Mouse (Mus musculus) neural tube, embryonic 10.5 days (tissue): ENCODE results near the gene Ttc34.

Source experiments
- DNase-seq: peaks from one replicate; pipeline ENCODE4 v3.0.0-alpha.2; 2017; ENCODE audit warnings: low spot score; ENCODE audit errors: extremely low spot score

Gene Ttc34

DNA sequence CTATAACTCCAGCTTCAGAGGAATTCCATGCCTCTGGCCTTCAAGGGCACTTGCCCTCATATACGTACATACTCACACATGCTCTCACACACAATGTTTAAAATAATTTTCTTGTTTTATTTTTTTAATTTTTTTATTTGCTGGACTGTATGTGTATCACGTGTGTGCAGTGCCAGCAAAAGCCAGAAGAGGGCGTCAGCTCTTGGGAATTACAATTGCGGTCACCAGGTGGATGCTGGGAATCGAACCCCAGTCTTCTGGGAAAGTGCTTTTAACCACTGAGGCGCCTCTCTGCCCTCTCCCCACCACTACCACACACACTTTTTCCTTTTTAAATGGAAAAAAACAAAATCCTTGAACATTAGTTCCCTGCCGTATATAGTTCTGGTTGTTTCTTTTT lies 19.6 kb downstream of the Ttc34 start:
- no peak for DNase-seq

DNA sequence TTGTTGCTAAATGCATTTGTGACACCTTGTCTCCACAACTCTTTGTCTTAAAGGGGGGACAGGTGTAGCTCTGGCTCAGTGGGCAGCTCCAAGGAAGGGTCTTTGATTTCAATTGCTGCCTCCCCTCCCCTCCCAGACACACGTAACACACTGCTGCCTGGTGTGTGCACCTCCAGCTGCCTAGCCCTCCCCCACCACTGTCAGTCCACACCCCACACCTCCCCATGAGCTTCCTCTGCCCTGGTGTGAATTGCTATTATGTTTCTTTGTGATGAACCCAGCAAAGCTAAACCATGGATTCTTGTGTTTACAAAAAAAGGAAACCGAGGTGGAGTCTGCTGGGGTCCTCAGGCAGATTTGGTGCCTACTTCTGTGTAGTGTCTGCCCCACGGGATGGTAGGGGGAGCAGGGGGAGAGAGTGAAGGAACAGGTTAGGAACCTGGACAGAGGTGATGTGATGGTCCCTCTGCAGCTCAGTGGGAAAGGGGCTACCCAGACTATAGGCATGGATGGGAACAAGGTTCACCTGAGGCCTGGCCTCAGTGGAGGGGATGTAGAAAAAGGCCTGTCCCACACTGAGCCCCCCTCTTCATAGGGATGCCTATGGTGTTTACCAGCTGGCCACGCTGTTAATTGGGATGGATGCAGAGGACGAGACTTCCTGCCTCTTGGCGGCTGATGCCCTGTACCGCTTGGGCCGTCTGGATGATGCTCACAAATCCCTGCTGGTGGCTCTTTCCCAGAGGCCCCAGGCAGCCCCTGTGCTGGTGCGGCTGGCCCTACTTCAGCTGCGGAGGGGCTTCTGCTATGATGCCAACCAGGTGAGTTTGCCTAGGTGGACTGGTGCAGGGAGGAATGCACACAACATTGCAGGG lies 20.3 kb downstream of the Ttc34 start:
- no peak for DNase-seq

DNA sequence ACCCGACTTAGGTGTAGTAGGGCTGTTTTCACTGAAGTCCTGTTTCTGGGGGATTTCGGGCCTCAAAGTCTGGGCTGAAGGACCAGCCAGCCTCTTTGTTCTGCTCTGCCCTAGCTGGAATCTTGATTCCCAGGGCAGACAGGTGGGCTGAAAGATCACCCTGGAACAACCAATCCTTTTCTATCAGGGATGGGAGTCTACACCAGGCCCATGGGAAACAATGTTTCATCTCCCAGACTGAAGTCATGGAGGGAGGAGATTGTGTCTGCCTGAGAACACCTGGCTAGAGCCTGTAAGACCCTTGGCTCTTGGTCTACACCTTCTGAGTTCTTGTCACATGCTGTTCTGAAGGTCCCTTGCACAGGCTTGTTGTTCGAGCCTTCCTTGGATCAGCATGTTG lies 21.3 kb downstream of the Ttc34 start:
- no peak for DNase-seq

DNA sequence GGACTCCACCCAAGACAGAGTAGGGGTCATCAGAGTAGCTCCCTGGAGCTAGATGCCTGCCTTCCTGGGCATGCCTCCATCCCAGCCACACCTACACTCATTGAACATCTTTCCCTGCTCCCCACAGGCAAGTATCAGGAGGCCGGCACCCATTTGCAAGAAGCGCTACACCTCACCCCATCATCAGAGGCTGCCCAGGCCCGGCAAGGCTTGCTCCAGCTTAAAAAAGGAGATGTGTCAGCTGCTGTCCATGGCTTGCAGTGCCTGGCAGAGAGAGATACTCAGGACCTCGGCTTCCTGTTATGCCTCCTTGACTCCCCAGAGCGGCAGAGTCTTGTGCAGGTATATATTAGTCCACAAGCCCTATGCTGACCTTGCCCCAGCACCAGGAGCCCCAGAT lies 24.7 kb downstream of the Ttc34 start:
- no peak for DNase-seq

DNA sequence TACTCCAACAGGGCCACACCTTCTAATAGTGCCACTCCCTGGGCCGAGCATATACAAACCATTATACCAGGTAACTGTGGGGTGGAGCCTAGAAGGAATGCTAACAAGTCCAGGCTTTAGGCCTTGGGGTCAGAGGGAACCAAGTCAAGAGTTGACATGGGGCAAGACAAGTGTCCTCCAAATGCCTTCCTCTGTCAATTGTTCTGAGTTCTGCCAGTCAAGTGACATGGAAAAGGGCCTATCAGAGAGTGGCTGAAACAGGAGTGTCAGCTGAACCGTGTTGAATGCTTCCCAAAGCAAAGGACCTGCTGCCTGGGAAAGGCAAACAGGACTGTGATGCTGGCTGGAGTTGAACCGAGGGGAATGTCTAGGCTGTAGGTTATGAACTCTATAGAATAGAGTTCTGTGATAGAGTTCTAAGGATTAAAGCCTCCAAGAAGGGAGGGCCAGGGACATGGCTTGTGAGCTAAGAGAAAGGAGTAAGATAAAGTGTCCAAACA lies 26.2 kb downstream of the Ttc34 start:
- no peak for DNase-seq

DNA sequence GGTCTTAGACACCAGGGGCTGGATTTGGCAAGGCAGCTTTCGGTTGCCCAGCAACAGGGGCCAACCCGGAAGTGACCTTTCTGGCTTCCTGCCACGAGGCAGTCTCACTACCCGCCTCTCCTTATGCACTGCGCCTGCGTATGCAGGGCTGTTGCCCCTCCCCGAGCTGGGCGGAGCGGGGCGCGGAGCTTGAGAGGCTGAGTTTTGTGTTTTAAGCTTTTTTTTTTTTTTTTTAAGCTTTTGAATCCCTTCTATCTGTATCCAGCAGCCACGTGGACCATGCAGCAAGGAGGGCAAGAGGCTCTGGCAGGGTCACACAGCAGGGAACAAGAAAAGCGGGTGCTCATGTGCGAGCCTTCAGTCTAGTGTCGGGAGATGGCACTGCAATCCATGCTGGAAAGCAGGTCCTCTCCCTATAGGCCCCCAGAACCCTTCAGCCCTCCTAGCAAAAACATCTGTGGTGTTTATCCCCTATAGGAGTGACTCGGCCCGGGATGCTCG lies 27.1 kb downstream of the Ttc34 start:
- DNase-seq, result peak; percentile 96

DNA sequence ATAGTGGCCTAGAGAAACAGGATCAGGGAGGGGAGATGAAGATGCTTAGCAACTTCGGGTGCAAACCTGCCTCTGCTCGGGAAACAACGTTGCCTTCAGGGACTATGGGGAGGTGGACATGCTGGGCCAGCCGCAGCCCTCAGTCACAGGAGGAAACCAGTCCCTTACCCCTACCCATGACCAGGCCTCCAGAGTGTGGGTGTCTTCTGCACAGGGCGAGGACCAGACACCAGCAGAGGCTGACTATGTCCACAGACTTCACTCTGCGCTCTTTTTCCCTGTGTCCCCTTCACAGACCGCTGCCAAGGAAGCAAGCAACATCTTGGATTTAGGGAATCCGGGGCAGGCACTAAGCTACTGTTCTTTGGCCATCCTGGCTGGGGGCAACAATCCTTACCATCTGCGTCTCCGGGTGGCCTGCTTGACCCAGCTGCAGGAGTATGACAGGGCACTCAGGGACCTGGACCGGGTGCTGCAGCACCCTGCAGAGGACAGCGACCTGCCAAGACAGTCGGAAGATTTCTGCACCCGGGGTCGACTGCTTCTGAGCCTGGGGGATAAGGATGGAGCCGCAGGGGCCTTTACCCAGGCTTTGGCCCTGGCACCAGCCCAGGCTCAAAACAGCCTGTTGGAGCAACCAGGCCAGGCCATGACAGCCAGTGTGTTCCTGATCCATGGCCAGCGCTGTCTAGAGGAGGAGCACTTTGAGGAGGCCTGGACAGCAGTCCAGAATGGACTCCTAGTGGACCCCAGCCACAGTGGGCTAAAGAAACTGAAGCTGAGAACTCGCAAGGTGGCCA lies 27.9 kb downstream of the Ttc34 start:
- DNase-seq, result no peak

DNA sequence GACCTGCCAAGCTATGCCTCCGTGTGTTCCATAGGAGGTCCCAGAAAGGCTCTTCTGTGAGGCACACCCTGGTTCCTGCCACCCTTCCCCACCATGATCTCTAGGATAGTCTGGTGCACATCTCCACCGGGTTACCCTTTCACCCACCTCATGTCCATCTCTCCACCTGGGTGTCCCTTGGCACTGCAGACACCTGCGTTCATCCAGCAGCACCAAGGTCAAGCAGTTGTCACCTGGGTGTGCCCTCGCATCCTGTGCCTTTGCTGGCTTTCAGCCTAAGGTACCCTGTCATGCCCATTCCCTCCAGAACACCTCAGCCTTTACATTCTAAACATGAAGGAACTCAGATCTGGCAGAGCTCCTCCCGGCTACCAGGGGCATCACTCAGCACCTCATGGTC lies 29.1 kb downstream of the Ttc34 start:
- DNase-seq, result no peak

DNA sequence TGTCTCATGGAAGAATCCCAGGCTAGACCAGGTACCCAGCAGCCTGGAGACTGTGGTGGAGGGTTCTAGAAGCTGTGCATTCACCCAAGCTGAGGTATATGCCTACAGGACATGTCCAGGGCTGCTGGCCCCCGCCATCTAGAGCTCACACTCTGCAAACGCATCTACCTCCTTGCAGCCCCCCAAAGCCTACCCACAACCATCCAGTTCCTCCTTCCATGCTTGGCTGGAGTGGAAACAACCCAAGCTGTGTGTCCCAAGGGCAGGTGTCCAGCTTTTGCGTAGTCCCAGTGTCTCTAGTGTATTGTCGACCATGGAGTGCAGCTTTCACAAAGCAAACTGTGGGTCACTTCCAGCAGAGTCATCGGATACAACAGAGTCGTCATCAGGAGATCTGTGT lies 30.0 kb downstream of the Ttc34 start:
- DNase-seq, result no peak

DNA sequence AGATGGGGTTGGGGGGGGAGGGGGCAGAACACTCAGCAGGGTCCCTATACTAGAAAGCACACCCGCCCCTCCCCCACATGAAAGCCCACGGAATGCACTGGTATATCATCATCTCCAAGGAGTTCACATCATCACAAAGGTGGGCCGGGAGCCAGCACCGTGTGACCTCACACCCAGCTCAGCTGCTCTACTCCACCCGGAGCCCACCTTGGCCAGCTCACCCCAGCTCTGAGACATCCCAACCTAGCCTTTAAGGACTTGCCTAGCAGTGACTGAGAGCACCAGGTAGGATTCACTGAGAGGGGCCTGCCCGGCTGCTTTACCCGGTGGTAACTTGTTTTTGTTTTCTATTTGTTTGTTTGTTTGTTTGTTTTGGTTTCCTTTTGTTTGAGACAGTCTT lies 32.2 kb downstream of the Ttc34 start, which contains the start of gene Mmel1:
TSS of gene Mmel1 (plus strand) at position 146 of the 400 bp plus-strand sequence.
- no peak for DNase-seq

DNA sequence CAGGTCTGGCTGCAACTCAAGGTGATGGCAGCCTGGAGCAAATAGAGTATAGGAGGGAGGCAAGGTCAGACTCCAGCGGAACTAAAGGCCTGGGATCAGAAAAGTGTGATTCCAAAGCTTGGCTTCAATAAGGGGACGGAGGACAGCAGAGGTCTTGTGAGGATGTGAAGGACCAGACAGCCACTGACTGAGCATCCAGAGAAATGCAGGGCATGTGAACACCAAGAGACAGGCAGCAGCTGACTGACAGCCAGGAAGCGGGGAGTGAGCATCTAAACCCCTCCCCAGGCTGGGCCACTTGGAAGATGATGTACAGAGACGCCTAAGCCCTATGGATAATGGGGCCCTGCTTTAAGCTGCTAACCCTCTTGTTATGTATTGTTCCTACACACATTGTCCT lies 33.5 kb downstream of the Ttc34 start:
- DNase-seq, result no peak

DNA sequence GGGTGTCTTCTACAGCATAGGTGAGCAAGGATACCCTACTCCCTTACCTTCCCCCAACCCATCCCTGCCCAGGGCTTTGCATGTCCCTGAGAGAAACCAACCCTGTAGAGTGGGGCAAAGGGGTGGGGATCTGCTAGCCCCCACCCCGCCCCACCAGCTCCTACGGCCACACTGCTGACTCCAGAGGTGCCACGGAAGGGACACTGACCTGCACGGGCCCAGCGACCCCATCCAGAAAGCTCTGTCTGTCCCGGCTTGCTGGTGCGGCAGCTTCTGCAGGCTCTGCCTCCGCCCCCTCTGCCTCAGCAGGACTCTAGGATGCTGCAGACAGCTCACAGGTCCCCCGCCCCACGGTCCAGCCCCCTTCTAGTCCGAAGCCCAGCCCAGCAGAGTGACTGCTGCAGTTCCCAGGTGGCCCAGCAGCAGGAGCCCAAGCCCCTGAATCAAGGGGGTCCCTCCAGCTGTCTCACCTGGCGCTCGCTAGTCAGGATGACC lies 34.5 kb downstream of the Ttc34 start:
- DNase-seq, result peak; percentile 28

DNA sequence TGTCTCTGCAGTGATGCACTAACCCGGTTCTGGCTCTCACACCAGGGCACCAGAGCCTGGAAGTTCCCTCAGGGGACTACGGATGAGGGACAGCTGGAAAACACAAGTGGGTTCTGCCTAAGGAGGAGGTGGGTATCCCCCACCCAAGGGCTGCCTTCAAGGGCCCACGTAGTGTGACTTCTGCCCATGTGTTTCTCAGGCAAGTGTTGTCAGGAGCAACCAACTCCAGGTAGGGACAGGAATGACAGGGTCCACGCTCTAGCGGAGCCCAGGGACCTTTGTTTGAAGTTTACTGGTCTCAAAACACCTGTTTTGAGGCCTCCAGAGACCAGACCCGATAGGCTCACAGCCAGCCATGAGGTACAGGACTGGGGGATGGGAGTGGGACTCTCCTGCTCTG lies 35.9 kb downstream of the Ttc34 start:
- DNase-seq, result no peak

DNA sequence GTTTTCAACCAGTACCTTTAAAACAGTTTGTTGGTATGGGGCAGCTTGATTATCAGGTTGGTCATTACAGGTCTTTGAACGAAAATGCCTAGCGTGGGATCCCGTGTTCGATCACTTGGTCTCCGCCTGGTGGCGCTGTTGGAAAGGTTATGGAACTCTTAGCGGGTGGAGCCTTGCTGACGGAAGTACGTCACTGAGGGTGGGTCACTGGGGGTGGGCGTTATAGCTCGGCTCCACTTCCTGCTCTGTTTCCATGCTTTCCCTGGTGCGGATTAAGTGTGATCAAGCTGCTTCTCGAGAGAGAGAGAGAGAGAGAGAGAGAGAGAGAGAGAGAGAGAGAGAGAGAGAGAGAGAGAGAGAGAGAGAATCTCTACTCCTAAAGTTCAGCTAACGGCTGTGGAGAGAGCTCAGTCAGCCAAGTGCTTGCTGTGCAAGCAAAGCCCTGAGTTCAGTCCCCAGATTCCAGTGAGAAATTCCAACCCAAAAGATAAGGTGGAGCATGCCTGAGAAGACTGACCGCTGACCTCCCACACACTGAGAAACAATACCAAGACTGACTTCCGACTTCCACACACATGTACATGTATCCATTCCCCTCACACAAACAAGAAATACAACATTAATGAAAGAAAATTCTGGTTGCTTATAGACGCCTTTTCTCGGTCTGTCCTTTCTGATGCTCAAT lies 40.7 kb downstream of the Ttc34 start:
- peak; percentile 96 for DNase-seq

DNA sequence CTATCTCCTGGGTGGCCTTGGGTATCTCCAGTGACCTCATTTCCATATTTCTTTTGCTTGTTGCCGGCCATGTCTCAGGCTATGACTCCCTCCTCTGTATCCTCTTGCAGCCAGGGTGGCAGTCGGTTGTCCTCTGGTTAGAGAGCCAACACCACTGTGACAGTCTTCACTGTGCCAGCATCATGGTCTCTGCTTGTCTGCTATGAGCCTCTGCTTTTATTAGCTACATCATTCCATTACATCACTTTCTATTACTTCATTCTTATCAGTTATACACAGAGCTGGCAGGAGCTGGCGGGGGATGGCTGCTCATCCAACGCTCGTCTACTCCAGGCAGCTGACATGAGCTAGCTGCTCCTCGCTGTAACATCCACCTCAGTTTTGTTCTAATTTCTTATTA lies 43.5 kb downstream of the Ttc34 start:
- DNase-seq, result no peak

DNA sequence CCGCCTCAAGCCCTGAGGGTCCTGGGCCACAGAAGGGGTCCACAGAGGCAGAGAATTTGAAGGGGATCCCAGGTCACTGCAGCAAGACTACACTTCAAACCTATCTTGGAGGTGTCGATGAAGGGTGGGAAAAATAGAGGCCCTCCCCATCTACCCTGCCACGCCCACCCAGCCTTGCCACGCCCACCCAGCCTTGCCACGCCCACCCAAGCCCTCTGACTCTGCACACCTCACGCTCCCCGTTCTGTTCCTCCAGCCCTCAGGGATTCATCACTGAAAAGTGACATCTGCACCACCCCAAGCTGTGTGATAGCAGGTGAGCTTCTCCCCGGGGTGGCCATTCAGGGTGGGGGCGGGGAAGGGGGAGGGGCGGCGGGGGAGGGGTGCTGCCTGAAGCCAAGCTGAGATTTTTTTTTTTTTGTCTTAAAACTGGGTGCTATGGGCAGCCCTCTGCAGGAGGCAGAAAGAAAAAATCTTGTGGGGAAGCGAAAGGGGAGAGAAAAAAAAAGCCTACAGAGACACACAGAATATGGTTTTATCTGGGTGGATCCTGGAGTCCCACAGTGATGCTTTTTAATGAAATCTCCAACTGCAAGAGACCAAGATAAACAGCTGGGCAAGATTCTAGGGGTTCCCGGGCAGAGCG lies 44.9 kb downstream of the Ttc34 start:
- no peak for DNase-seq

DNA sequence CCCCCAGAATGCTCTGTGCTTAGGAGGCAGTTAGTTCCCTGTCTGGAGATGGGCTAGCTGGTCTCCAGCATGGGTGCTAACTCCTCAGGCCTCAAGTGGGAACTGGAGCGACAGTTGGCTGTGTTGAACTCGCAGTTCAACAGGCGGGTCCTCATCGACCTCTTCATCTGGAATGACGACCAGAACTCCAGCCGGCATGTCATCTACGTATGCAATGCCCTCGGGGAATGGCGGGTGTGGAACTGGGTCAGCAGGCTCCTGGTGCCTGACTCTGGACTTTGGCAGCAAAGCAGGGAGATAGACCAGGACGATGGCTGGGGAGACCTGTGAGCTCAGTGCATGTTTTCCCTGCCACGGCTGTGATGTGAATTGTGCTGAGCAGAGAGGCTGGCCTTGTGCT lies 48.2 kb downstream of the Ttc34 start:
- no peak for DNase-seq

DNA sequence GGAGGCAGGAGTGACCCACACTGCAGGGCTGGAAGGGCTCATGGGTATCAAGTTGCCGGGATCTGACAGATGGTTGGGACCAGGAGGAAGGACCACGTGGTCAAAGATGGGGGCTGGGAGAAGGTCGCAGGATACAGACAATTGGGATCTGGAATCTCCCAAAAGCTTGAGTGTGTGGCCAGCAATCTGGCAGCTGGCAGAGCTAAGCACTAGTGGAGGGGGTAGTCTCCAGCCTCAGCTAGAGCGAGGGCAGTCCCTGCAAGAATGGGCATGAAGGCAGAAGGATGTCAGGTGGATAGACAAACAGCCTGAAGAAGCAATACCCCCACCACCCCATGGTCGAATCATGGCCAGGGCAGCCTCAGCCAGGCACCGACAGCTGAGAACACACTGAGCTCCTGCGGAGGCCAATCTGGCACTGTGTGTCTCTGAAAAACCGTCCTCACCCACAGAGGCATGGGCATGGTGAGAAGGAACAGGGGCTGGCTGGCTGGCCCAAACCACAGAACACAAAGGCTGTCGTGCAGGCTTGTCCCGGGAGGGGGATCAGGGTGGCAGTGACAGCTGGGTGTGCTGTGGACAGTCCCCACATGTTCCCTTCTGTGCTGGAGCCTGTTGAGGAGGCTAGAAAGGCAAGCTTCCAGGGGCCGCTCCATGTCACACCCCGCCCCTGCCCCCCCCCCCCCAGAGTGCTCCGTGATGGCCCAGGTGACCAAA lies 49.8 kb downstream of the Ttc34 start:
- no peak for DNase-seq

DNA sequence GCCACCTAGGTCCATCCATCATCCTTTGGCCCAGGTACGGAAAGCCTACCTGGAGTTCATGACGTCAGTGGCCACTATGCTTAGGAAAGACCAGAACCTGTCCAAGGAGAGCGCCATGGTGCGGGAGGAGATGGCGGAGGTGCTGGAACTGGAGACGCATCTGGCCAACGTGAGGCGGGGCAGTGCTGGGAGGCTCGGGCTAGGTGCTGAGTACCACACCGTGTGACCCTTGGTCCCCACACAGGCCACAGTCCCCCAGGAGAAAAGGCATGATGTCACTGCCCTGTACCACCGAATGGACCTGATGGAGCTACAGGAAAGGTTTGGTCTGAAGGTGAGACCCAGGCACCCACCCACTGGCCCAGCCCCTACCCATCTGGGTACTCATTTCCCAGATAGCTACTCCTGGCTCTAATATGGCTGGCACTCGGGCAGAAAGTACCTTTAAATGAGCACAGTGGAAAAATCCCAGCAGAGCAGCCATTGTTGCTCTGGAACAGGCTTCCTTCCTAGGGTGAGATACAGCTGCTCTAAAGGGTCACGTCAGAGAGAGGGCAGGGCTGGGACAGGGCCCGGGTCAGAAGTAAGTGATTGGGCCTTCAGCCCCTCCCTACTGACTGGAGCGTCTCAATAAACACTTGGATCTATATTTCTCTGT lies 50.5 kb downstream of the Ttc34 start:
- no peak for DNase-seq

DNA sequence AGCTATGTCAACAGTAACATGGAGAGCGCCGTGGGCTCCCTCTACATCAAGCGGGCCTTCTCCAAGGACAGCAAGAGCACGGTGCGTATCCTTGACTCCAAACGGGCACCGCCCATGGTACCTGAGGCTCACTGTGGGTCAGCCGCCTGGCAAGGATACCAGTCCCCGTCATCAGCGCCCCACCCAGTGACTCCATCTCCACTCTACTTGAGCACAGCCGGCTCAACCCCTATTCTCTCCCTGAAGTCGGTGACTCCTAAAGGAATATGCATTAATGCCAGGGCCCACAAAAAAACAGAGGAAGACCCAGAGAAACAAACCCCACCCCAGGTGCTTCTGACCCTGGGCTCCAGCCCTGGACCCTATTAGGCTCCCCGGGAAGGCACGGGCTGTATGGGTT lies 53.6 kb downstream of the Ttc34 start:
- DNase-seq, result no peak
